Mouse (Mus musculus): ENCODE data around the gene Ikzf1.
A peak's percentile ranks its signal among the peaks of the same experiment; 100 is the strongest.

Gene Ikzf1

GRCm38 (mm10) chr11:11690059-11690844, 5.4 kb downstream of the Ikzf1 start:
- no peak for DNase-seq (ENCODE audit: low spot score in 2 of 2)

- DNase-seq (ENCODE audit: low spot score in 2 of 2): no peak
These were observed 6.0 kb downstream of the Ikzf1 start for GRCm38 (mm10) chr11:11690845-11691196.

GRCm38 (mm10) chr11:11691324-11692058, 6.7 kb downstream of the Ikzf1 start:
- no peak for DNase-seq (ENCODE audit: low spot score in 2 of 2)

- DNase-seq (ENCODE audit: low spot score in 2 of 2): no peak
These were observed 7.9 kb downstream of the Ikzf1 start for GRCm38 (mm10) chr11:11692558-11693166.

GRCm38 (mm10) chr11:11693446-11693845, 8.6 kb downstream of the Ikzf1 start:
- DNase-seq (ENCODE audit: low spot score in 2 of 2): no peak

GRCm38 (mm10) chr11:11694072-11694471, 9.3 kb downstream of the Ikzf1 start:
- DNase-seq (ENCODE audit: low spot score in 2 of 2): no peak

GRCm38 (mm10) chr11:11694472-11695177, 9.8 kb downstream of the Ikzf1 start:
- DNase-seq (ENCODE audit: low spot score in 2 of 2): no peak

GRCm38 (mm10) chr11:11695211-11695887, 10.5 kb downstream of the Ikzf1 start:
- no peak for DNase-seq (ENCODE audit: low spot score in 2 of 2)

- DNase-seq (ENCODE audit: low spot score in 2 of 2): no peak
These were observed 11.1 kb downstream of the Ikzf1 start for GRCm38 (mm10) chr11:11695907-11696306.

- no peak for DNase-seq (ENCODE audit: low spot score in 2 of 2)
These were observed 12.0 kb downstream of the Ikzf1 start for GRCm38 (mm10) chr11:11696814-11697213.

- no peak for DNase-seq (ENCODE audit: low spot score in 2 of 2)
These were observed 16.6 kb downstream of the Ikzf1 start for GRCm38 (mm10) chr11:11701378-11701777.

GRCm38 (mm10) chr11:11703776-11704175, 19.0 kb downstream of the Ikzf1 start:
- no peak for DNase-seq (ENCODE audit: low spot score in 2 of 2)

GRCm38 (mm10) chr11:11708154-11708719, 23.4 kb downstream of the Ikzf1 start:
- no peak for DNase-seq (ENCODE audit: low spot score in 2 of 2)

GRCm38 (mm10) chr11:11709311-11709710, 24.5 kb downstream of the Ikzf1 start:
- DNase-seq (ENCODE audit: low spot score in 2 of 2): no peak

GRCm38 (mm10) chr11:11710718-11711117, 25.9 kb downstream of the Ikzf1 start:
- no peak for DNase-seq (ENCODE audit: low spot score in 2 of 2)

GRCm38 (mm10) chr11:11711748-11712147, 26.9 kb downstream of the Ikzf1 start:
- DNase-seq (ENCODE audit: low spot score in 2 of 2): no peak

- DNase-seq (ENCODE audit: low spot score in 2 of 2): no peak
These were observed 29.9 kb downstream of the Ikzf1 start for GRCm38 (mm10) chr11:11714676-11715075.

- no peak for DNase-seq (ENCODE audit: low spot score in 2 of 2)
These were observed 31.3 kb downstream of the Ikzf1 start for GRCm38 (mm10) chr11:11715963-11716691.

- DNase-seq (ENCODE audit: low spot score in 2 of 2): peak in 1 of 2 experiments; percentile 24
These were observed 31.9 kb downstream of the Ikzf1 start for GRCm38 (mm10) chr11:11716692-11717037.

- no peak for DNase-seq (ENCODE audit: low spot score in 2 of 2)
These were observed 32.9 kb downstream of the Ikzf1 start for GRCm38 (mm10) chr11:11717606-11718167.

All from right cerebral cortex, postnatal 10 days (tissue).